Mouse (Mus musculus) gastrocnemius, adult 2 months (tissue): ENCODE measurements around the gene Mindy1. TPM values are rescaled to one million over a fixed set of nuclear protein-coding genes. Genes with fewer than 3 reads are reported as not detected.
A peak's percentile ranks its signal among the peaks of the same experiment; 100 is the strongest.

Experiments used
- DNase-seq: peaks from one replicate; pipeline ENCODE4 v3.0.0; 2022
- H3K27ac ChIP-seq: fragments of 200-600 bp; 2 replicates; pipeline ENCODE4 v1.8.1; 2022; ENCODE audit warnings: mild to moderate bottlenecking
- H3K4me3 ChIP-seq: fragments of 200-600 bp; 2 replicates; pipeline ENCODE4 v1.8.1; 2022; ENCODE audit warnings: mild to moderate bottlenecking, moderate library complexity
- CTCF ChIP-seq: fragments of 200-600 bp; IDR thresholded peaks from 2 replicates; pipeline ENCODE4 v1.8.1; 2022; ENCODE audit warnings: antibody characterized with exemption, mild to moderate bottlenecking, moderate library complexity
- intact Hi-C: fragments of 180-260 bp; cut with DNase I; formaldehyde crosslinking; loops from one replicate; pipeline ENCODE4 v1.15.1; 2025
- long read RNA-seq, 2 experiments: library from polyadenylated mRNA; stranded (forward); transcript quantifications; one replicate each; pipeline ENCODE4 v2.0.0; 2021
- total RNA-seq, 2 experiments: library from RNA; stranded (reverse); gene quantifications; 2 replicates each; pipeline ENCODE4 v1.2.3; 2021

Mindy1 gene
- 10 to 100 TPM; 23.9 to 26.4 TPM for total RNA-seq
- long read RNA-seq, experiment 1, transcript Mindy1-202 (10 exons, 2,827 nt) = major isoform, 18 of 30 reads
- long read RNA-seq, experiment 1, partial matches to known transcripts = 2 of 30 reads
- long read RNA-seq, experiment 1, other reads (novel, unspliced or antisense) = 7 of 30 reads
- long read RNA-seq, experiment 2, transcript Mindy1-202 (10 exons, 2,827 nt) = major isoform, 20 of 32 reads
- long read RNA-seq, experiment 2, partial matches to known transcripts = 2 of 32 reads
- long read RNA-seq, experiment 2, other reads (novel, unspliced or antisense) = 7 of 32 reads

GRCm38 (mm10) chr3:95281216-95282126, at the start of gene Mindy1, which contains the start of gene Prune1:
TSS of gene Mindy1 (plus strand) at chr3:95281345.
TSS of gene Prune1 (minus strand) at chr3:95282076.
- peak within 1 kb of the TSS; percentile 95 for H3K27ac ChIP-seq
- peak; percentile 43 for TF ChIP-seq CTCF
- intact Hi-C loops = no loop called here
- H3K4me3 ChIP-seq = peak within 1 kb of the TSS; percentile 88
- DNase-seq = peak; percentile 100

GRCm38 (mm10) chr3:95232771-95233170, 48.4 kb upstream of the Mindy1 start:
- Histone ChIP-seq H3K4me3 (peak overlapping the region; percentile 21; the same call in 1 of the 2 replicates), H3K27ac (peak overlapping the region; percentile 99; the same call in 1 of the 2 replicates)
- DNase-seq = no peak
- no peak for TF ChIP-seq CTCF
- intact Hi-C loops = no loop called here

GRCm38 (mm10) chr3:95233303-95233980, 47.7 kb upstream of the Mindy1 start:
- no peak overlapping the region for H3K4me3 ChIP-seq
- no peak for TF ChIP-seq CTCF
- H3K27ac ChIP-seq = peak overlapping the region; percentile 99
- no peak for DNase-seq
- intact Hi-C loops = no loop called here

GRCm38 (mm10) chr3:95235386-95236301, 45.5 kb upstream of the Mindy1 start:
- DNase-seq = no peak
- no peak for TF ChIP-seq CTCF
- intact Hi-C loops = no loop called here
- no peak overlapping the region for H3K4me3 ChIP-seq
- H3K27ac ChIP-seq = 0 out of 2 replicates have a peak overlapping the region, but pooled peaks have one; percentile 8

GRCm38 (mm10) chr3:95237541-95238099, 43.5 kb upstream of the Mindy1 start:
- intact Hi-C loops = no loop called here
- no peak for TF ChIP-seq CTCF
- H3K27ac ChIP-seq = peak overlapping the region; percentile 74
- DNase-seq = no peak
- no peak overlapping the region for H3K4me3 ChIP-seq

GRCm38 (mm10) chr3:95239022-95239421, 42.1 kb upstream of the Mindy1 start:
- H3K4me3 ChIP-seq = no peak overlapping the region
- no peak for DNase-seq
- intact Hi-C loops = no loop called here
- TF ChIP-seq CTCF = no peak; the same call in 1 of the 2 replicates
- peak overlapping the region; percentile 35; the same call in 1 of the 2 replicates for H3K27ac ChIP-seq

GRCm38 (mm10) chr3:95239971-95240370, 41.2 kb upstream of the Mindy1 start:
- peak; percentile 42 for DNase-seq
- Histone ChIP-seq H3K4me3 (no peak overlapping the region), H3K27ac (no peak overlapping the region)
- TF ChIP-seq CTCF = no peak
- intact Hi-C loops = no loop called here

- TF ChIP-seq CTCF = no peak
- H3K27ac ChIP-seq = no peak overlapping the region
- no peak for DNase-seq
- intact Hi-C loops = no loop called here
- H3K4me3 ChIP-seq = no peak overlapping the region
Measured at GRCm38 (mm10) chr3:95240900-95241299, 40.2 kb upstream of the Mindy1 start.

- no peak for DNase-seq
- intact Hi-C loops = no loop called here
- Histone ChIP-seq H3K4me3 (no peak within 1 kb of the TSS), H3K27ac (no peak within 1 kb of the TSS)
- TF ChIP-seq CTCF = no peak
Measured at GRCm38 (mm10) chr3:95241498-95241897, 39.6 kb upstream of the Mindy1 start, which contains the start of gene Gm128. TSS of gene Gm128 (minus strand) at chr3:95241598.

GRCm38 (mm10) chr3:95243086-95243485, 38.1 kb upstream of the Mindy1 start:
- no peak for TF ChIP-seq CTCF
- intact Hi-C loops = no loop called here
- no peak overlapping the region for H3K27ac ChIP-seq
- DNase-seq = no peak
- H3K4me3 ChIP-seq = no peak overlapping the region

- Histone ChIP-seq H3K4me3 (no peak overlapping the region), H3K27ac (peak overlapping the region; percentile 31; the same call in 1 of the 2 replicates)
- intact Hi-C loops = no loop called here
- no peak for DNase-seq
- TF ChIP-seq CTCF = no peak
Measured at GRCm38 (mm10) chr3:95246465-95247231, 34.5 kb upstream of the Mindy1 start.
